Mouse (Mus musculus): ENCODE data around the gene Synpo2. TPM values are rescaled to one million over a fixed set of nuclear protein-coding genes. Genes with fewer than 3 reads are reported as not detected.

The Synpo2 gene
- polyA plus RNA-seq, 1 experiment, result 7.2 TPM

DNA sequence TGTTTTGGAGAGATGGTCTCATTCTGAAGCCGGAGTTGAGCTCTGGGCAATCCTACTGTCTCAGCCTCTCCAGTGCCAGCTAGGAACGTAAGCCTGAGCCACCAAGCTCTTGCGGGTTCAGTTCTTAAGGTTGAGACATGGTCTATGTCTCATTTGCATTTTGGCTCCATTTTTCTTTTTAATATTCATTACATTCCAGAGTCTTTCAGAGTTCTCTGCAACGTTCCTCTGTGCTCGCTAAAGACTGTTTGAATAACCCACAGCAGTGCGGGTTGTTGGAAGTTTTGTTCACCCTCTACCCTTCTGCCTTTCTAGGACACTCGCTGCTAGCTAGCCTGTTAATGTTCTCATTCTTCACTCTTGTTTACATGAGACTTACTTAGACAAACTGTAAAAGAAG lies 155.0 kb downstream of the Synpo2 start:
- TF ChIP-seq USF1 (IDR thresholded peaks at IDR 0.05; ENCODE audit: low read depth), result no peak
- TF ChIP-seq MYOD1 (IDR thresholded peaks at IDR 0.05; ENCODE audit: control insufficient read depth, insufficient read length, low read depth), result no peak
- no peak for TF ChIP-seq MAX (IDR thresholded peaks at IDR 0.05)
- TF ChIP-seq FOSL1 (IDR thresholded peaks at IDR 0.05; ENCODE audit: insufficient read depth, low read length, poor library complexity, severe bottlenecking), result no peak
- no peak for TF ChIP-seq CEBPB (IDR thresholded peaks at IDR 0.05; ENCODE audit: low read depth)
- TF ChIP-seq CTCF (IDR thresholded peaks at IDR 0.05; ENCODE audit: control insufficient read depth, insufficient read depth, insufficient read length), result no peak
- no peak for TF ChIP-seq MYOG (IDR thresholded peaks at IDR 0.05; ENCODE audit: control insufficient read depth, extremely low read depth, insufficient read length)
- no peaks in the 10 kb centered on the region for H3K79me3 ChIP-seq (ENCODE audit: low read depth)
- H3K79me2 ChIP-seq (ENCODE audit: control insufficient read depth, insufficient read depth), result no peaks in the 10 kb centered on the region
- H3K27me3 ChIP-seq (ENCODE audit: control insufficient read depth, insufficient read depth, insufficient read length), result no peaks in the 10 kb centered on the region
- H3ac ChIP-seq (ENCODE audit: control insufficient read depth, insufficient read length, low read depth), result no peak overlapping the region
- no peaks in the 10 kb centered on the region for H3K36me3 ChIP-seq (ENCODE audit: control insufficient read depth, insufficient read depth)
- no peak overlapping the region for H3K4me3 ChIP-seq (ENCODE audit: insufficient read depth, poor library complexity, severe bottlenecking)

DNA sequence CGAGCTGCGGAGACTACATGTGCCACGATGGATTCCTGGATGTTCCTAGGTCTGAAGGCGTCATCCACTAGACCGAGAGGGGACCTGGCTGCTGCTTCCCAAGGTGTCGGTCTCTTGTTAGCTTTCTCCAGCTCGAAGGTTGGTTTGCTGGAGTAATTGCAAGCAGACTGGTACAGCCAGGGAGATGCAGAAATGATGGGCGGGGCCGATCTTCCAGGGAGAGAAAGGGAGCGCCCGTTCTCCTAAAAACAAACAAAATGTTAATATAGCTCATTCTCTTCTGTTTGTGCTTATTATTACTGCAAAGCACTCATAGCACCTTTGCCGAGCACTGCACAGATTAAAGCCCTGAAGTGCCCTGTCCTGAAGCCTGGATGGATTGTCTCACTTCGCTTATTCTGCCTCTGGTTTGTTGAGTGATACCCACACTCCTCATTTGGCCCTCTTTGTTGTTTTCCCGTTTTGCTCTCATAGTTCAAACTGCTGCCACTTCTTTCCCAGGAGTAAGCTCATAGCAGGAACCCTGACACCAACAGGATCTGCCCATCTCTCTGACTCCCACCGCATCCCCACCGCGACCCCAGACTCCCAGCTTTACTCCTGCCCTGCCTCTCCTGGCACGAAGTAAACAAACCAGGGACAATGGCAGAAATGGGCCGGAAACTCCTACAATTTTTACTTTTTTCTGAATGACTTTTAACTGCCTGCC lies 155.8 kb downstream of the Synpo2 start:
- H3K79me3 ChIP-seq (ENCODE audit: low read depth), result no peaks in the 10 kb centered on the region
- H3K27me3 ChIP-seq (ENCODE audit: control insufficient read depth, insufficient read depth, insufficient read length), result no peaks in the 10 kb centered on the region
- H3K4me3 ChIP-seq (ENCODE audit: insufficient read depth, poor library complexity, severe bottlenecking), result no peak overlapping the region
- TF ChIP-seq MAX (IDR thresholded peaks at IDR 0.05), result no peak
- no peak for TF ChIP-seq CTCF (IDR thresholded peaks at IDR 0.05; ENCODE audit: control insufficient read depth, insufficient read depth, insufficient read length)
- no peak for TF ChIP-seq MYOD1 (IDR thresholded peaks at IDR 0.05; ENCODE audit: control insufficient read depth, insufficient read length, low read depth)
- no peak for TF ChIP-seq USF1 (IDR thresholded peaks at IDR 0.05; ENCODE audit: low read depth)
- no peak for TF ChIP-seq CEBPB (IDR thresholded peaks at IDR 0.05; ENCODE audit: low read depth)
- no peak for TF ChIP-seq MYOG (IDR thresholded peaks at IDR 0.05; ENCODE audit: control insufficient read depth, extremely low read depth, insufficient read length)
- no peak for TF ChIP-seq FOSL1 (IDR thresholded peaks at IDR 0.05; ENCODE audit: insufficient read depth, low read length, poor library complexity, severe bottlenecking)
- H3ac ChIP-seq (ENCODE audit: control insufficient read depth, insufficient read length, low read depth), result no peak overlapping the region
- no peaks in the 10 kb centered on the region for H3K79me2 ChIP-seq (ENCODE audit: control insufficient read depth, insufficient read depth)
- no peaks in the 10 kb centered on the region for H3K36me3 ChIP-seq (ENCODE audit: control insufficient read depth, insufficient read depth)

DNA sequence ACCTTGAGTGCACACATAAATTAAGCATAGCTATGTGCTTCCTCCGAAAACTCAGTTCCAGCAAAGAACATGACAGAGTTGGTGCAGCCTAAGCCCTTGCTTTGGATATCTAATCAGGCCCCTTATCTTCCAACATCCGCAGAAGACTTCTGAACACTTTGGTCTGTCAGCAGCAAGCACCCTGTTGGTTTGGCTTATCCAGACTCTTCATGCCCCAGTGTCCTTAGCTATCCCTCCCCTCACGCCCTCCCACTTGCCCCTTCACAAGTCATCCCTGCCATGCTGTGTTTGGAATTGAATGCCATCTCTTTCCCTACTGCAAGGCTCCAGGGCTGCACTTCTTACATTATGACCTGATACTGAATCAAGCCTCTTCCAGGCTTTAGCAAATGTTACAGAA lies 160.2 kb downstream of the Synpo2 start:
- no peaks in the 10 kb centered on the region for H3K36me3 ChIP-seq (ENCODE audit: control insufficient read depth, insufficient read depth)
- H3ac ChIP-seq (ENCODE audit: control insufficient read depth, insufficient read length, low read depth), result no peak overlapping the region
- no peaks in the 10 kb centered on the region for H3K27me3 ChIP-seq (ENCODE audit: control insufficient read depth, insufficient read depth, insufficient read length)
- no peak for TF ChIP-seq MAX (IDR thresholded peaks at IDR 0.05)
- no peak for TF ChIP-seq CEBPB (IDR thresholded peaks at IDR 0.05; ENCODE audit: low read depth)
- no peak for TF ChIP-seq FOSL1 (IDR thresholded peaks at IDR 0.05; ENCODE audit: insufficient read depth, low read length, poor library complexity, severe bottlenecking)
- H3K79me3 ChIP-seq (ENCODE audit: low read depth), result no peaks in the 10 kb centered on the region
- no peak overlapping the region for H3K4me3 ChIP-seq (ENCODE audit: insufficient read depth, poor library complexity, severe bottlenecking)
- no peaks in the 10 kb centered on the region for H3K79me2 ChIP-seq (ENCODE audit: control insufficient read depth, insufficient read depth)

DNA sequence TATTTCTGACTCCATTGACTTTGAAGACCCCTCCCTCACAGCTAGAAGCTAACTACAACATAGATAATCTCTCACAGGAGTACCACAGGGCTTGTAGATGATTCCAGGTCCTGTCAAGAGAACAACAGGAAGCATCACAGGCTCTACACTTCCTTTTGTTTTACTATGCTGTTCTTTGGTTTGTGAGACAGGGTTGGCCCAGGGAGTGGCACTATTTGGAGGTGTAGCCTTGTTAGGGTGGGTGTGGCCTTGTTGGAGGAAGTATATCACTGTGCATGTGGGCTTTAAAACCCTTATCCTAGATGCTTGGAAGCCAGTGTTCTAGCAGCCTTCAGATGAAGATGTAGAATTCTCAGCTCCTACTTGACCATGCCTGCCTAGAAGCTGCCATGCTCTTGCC lies 160.9 kb downstream of the Synpo2 start:
- no peak for TF ChIP-seq CEBPB (IDR thresholded peaks at IDR 0.05; ENCODE audit: low read depth)
- TF ChIP-seq MAX (IDR thresholded peaks at IDR 0.05), result no peak
- no peak for TF ChIP-seq MYOG (IDR thresholded peaks at IDR 0.05; ENCODE audit: control insufficient read depth, extremely low read depth, insufficient read length)
- TF ChIP-seq FOSL1 (IDR thresholded peaks at IDR 0.05; ENCODE audit: insufficient read depth, low read length, poor library complexity, severe bottlenecking), result no peak
- Histone ChIP-seq H3K27me3 (ENCODE audit: control insufficient read depth, insufficient read depth, insufficient read length) (no peaks in the 10 kb centered on the region), H3K79me2 (ENCODE audit: control insufficient read depth, insufficient read depth) (no peaks in the 10 kb centered on the region), H3K4me3 (ENCODE audit: insufficient read depth, poor library complexity, severe bottlenecking) (no peak overlapping the region), H3K79me3 (ENCODE audit: low read depth) (no peaks in the 10 kb centered on the region), H3K36me3 (ENCODE audit: control insufficient read depth, insufficient read depth) (no peaks in the 10 kb centered on the region), H3ac (ENCODE audit: control insufficient read depth, insufficient read length, low read depth) (no peak overlapping the region)

DNA sequence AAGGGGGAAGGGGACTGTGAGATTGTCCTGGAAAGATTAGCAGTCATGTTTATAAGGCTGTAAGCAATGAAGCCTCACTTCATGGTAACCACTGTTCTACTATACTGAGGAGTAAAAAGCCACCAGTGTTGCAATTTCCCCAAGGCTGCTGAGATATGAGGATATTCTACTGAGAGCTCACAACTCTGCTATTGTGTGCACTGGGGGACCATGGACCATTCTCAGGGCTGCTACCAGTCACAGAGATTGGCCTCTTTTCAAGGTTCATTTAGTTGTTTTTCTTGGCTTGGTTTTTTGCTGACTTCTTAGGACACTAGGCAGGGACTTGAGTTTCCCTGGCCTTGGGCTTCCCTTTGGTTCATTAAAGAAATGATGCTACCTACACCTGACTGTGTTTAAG lies 162.6 kb downstream of the Synpo2 start:
- Histone ChIP-seq H3K4me3 (ENCODE audit: insufficient read depth, poor library complexity, severe bottlenecking) (no peak overlapping the region), H3K27me3 (ENCODE audit: control insufficient read depth, insufficient read depth, insufficient read length) (no peaks in the 10 kb centered on the region), H3ac (ENCODE audit: control insufficient read depth, insufficient read length, low read depth) (no peak overlapping the region), H3K79me2 (ENCODE audit: control insufficient read depth, insufficient read depth) (no peaks in the 10 kb centered on the region), H3K36me3 (ENCODE audit: control insufficient read depth, insufficient read depth) (no peaks in the 10 kb centered on the region), H3K79me3 (ENCODE audit: low read depth) (no peaks in the 10 kb centered on the region)
- no peak for TF ChIP-seq CTCF (IDR thresholded peaks at IDR 0.05; ENCODE audit: control insufficient read depth, insufficient read depth, insufficient read length)
- TF ChIP-seq FOSL1 (IDR thresholded peaks at IDR 0.05; ENCODE audit: insufficient read depth, low read length, poor library complexity, severe bottlenecking), result no peak
- TF ChIP-seq MAX (IDR thresholded peaks at IDR 0.05), result no peak
- no peak for TF ChIP-seq MYOG (IDR thresholded peaks at IDR 0.05; ENCODE audit: control insufficient read depth, extremely low read depth, insufficient read length)
- TF ChIP-seq USF1 (IDR thresholded peaks at IDR 0.05; ENCODE audit: low read depth), result no peak
- no peak for TF ChIP-seq MYOD1 (IDR thresholded peaks at IDR 0.05; ENCODE audit: control insufficient read depth, insufficient read length, low read depth)
- no peak for TF ChIP-seq CEBPB (IDR thresholded peaks at IDR 0.05; ENCODE audit: low read depth)

DNA sequence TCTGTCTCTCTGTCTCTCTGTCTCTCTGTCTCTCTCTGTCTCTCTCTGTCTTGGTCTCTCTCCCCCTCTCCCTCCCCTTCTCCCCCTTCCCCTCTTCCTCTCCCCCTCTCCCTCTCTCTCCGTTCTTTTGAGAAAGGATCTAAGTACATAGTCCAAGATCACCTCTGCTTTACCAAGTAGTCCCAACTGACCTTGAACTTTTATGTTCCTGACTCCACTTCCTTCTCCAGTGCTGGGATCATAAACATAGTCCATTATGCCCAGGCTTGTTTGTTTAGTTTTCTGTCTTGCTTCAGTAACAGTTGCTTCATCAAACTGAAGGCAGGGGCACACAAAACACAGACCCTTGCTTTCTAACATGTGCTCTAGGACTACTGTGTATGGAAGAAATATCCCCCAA lies 163.5 kb downstream of the Synpo2 start:
- H3ac ChIP-seq (ENCODE audit: control insufficient read depth, insufficient read length, low read depth), result no peak overlapping the region
- H3K79me3 ChIP-seq (ENCODE audit: low read depth), result no peaks in the 10 kb centered on the region
- no peaks in the 10 kb centered on the region for H3K36me3 ChIP-seq (ENCODE audit: control insufficient read depth, insufficient read depth)
- no peaks in the 10 kb centered on the region for H3K27me3 ChIP-seq (ENCODE audit: control insufficient read depth, insufficient read depth, insufficient read length)
- no peaks in the 10 kb centered on the region for H3K79me2 ChIP-seq (ENCODE audit: control insufficient read depth, insufficient read depth)
- no peak overlapping the region for H3K4me3 ChIP-seq (ENCODE audit: insufficient read depth, poor library complexity, severe bottlenecking)
- TF ChIP-seq MYOD1 (IDR thresholded peaks at IDR 0.05; ENCODE audit: control insufficient read depth, insufficient read length, low read depth) (no peak), MYOG (IDR thresholded peaks at IDR 0.05; ENCODE audit: control insufficient read depth, extremely low read depth, insufficient read length) (no peak), FOSL1 (IDR thresholded peaks at IDR 0.05; ENCODE audit: insufficient read depth, low read length, poor library complexity, severe bottlenecking) (no peak), USF1 (IDR thresholded peaks at IDR 0.05; ENCODE audit: low read depth) (no peak), MAX (IDR thresholded peaks at IDR 0.05) (no peak)

Measured in C2C12 (cell line).